Mouse (Mus musculus) spleen, adult 2 months (tissue): Measurements from ENCODE around the gene Gp9. TPM values are rescaled to one million over a fixed set of nuclear protein-coding genes. Genes with fewer than 3 reads are reported as not detected.

Source experiments
- DNase-seq, 2 experiments: peaks; one replicate each; pipeline versions ENCODE4 v3.0.0 to v3.0.0-alpha.2; 2012 to 2021; ENCODE audit warnings: low spot score in 2 of 2, low read depth in 1 of 2
- H3K27ac ChIP-seq: fragments of 200-500 bp; 2 replicates; pipeline ENCODE4 v1.5.1; 2012; ENCODE audit warnings: low read length, inconsistent platforms; ENCODE audit not compliant: insufficient read depth
- H3K27me3 ChIP-seq: fragments of 200-500 bp; 2 replicates; pipeline ENCODE4 v1.6.1; 2012; ENCODE audit warnings: mild to moderate bottlenecking, moderate library complexity, low read length, inconsistent platforms; ENCODE audit not compliant: control insufficient read depth, insufficient read depth
- H3K36me3 ChIP-seq: fragments of 200-500 bp; 2 replicates; pipeline ENCODE4 v1.6.1; 2012; ENCODE audit warnings: mild to moderate bottlenecking, low read length, inconsistent platforms; ENCODE audit not compliant: control insufficient read depth, insufficient read depth
- H3K4me1 ChIP-seq: fragments of 200-500 bp; 2 replicates; pipeline ENCODE4 v1.6.1; 2011; ENCODE audit warnings: inconsistent platforms; ENCODE audit not compliant: control insufficient read depth, insufficient read depth, insufficient read length
- H3K4me3 ChIP-seq: fragments of 200-500 bp; 2 replicates; pipeline ENCODE4 v1.5.1; 2011; ENCODE audit warnings: mild to moderate bottlenecking, inconsistent platforms; ENCODE audit not compliant: insufficient read depth, insufficient read length; ENCODE audit errors: extremely low read depth
- CTCF ChIP-seq: fragments of 200-500 bp; IDR thresholded peaks from 2 replicates; pipeline ENCODE4 v1.5.1; 2011; ENCODE audit warnings: mild to moderate bottlenecking, inconsistent platforms; ENCODE audit not compliant: insufficient read depth, insufficient read length, insufficient replicate concordance; ENCODE audit errors: extremely low read depth
- POLR2A ChIP-seq: fragments of 200-500 bp; IDR thresholded peaks from 2 replicates; pipeline ENCODE4 v1.6.1; 2011; ENCODE audit warnings: low read depth, low read length, inconsistent platforms
- WGBS: fragments of 180-500 bp; shearing (Covaris S2); methylation state at CpG from one replicate; pipeline ENCODE4 v1.1.7; 2018; 5-methylcytosine and 5-hydroxymethylcytosine counted together
- polyA plus RNA-seq: library from polyadenylated mRNA; depleted of rRNA; stranded (reverse); fragments of >200 nt; gene quantifications from 2 replicates; pipeline ENCODE4 v1.2.3, GENCODE M21; 2012

Gene Gp9
- polyA plus RNA-seq, 1 experiment, result 70.5 TPM

- 69% methylated on average over 5 of the region's 5 CpGs for WGBS
- Histone ChIP-seq H3K36me3 (no peaks in the 10 kb centered on the region), H3K27me3 (no peaks in the 10 kb centered on the region), H3K4me3 (no peak overlapping the region), H3K27ac (no peak overlapping the region), H3K4me1 (no peaks in the 10 kb centered on the region)
- TF ChIP-seq POLR2A, result no peak
- TF ChIP-seq CTCF, result no peak
- DNase-seq, result peak in 1 of 2 experiments; percentile 29
These were observed 35.1 kb upstream of the Gp9 start for GRCm38 (mm10) chr6:87742804-87743203.

DNA sequence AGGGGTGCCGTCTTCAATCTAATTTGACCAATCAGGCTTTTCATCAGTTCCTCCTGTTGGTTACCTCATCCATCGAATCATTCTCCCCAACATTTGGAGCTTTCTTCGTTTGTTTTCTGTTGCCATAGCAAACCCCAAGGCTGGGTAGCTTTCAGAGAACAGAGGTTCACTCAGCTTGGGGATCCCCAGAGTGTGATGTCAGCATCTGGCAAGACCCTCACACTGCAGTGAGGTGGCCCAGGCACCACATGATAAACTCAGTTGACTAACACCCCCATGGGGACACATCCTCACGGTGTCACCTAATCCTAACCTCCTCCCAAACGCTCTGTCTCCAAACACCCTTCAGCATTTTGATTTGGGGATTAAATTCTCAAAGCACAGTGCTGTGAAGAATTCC lies 34.6 kb upstream of the Gp9 start:
- no peaks in the 10 kb centered on the region for H3K27me3 ChIP-seq
- no peaks in the 10 kb centered on the region for H3K36me3 ChIP-seq
- WGBS, result 86% methylated on average over 5 of the region's 5 CpGs
- no peaks in the 10 kb centered on the region for H3K4me1 ChIP-seq
- no peak for TF ChIP-seq POLR2A
- no peak for TF ChIP-seq CTCF
- no peak overlapping the region for H3K27ac ChIP-seq
- DNase-seq, result no peak
- H3K4me3 ChIP-seq, result no peak overlapping the region

- 70% methylated on average over 3 of the region's 3 CpGs for WGBS
- no peak for TF ChIP-seq POLR2A
- no peak for TF ChIP-seq CTCF
These were observed 33.2 kb upstream of the Gp9 start for GRCm38 (mm10) chr6:87744632-87745031.

GRCm38 (mm10) chr6:87745301-87745700 lies 32.6 kb upstream of the Gp9 start:
- WGBS, result 50% methylated on average over 1 of the region's 1 CpGs

More at GRCm38 (mm10) chr6:87744632-87745031, 33.2 kb upstream of the Gp9 start:
- no peak overlapping the region for H3K27ac ChIP-seq
- H3K4me1 ChIP-seq, result no peaks in the 10 kb centered on the region
- no peak for DNase-seq
- H3K4me3 ChIP-seq, result no peak overlapping the region
- H3K27me3 ChIP-seq, result no peaks in the 10 kb centered on the region
- H3K36me3 ChIP-seq, result no peaks in the 10 kb centered on the region

DNA sequence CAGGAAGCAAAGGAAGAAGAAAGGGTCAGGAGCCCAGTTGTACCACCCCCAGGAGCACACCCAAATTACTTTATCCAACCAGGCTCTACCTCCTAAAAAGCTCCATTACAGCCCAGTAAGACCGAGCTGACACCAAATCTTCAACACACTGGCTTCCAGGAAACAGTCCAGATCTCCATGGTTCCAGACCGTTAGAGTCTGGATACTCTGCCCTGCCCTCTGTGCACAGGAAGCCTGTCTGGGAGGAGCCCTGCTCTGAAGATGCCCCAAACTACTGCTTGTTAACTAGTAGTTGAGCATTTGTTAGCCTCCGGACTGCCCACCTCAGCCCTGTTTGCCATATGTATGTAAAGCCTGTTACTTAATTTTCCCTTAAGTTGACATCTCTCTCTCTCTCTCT lies 31.8 kb upstream of the Gp9 start:
- WGBS, result 63% methylated on average over 3 of the region's 3 CpGs
- no peaks in the 10 kb centered on the region for H3K4me1 ChIP-seq
- H3K36me3 ChIP-seq, result no peaks in the 10 kb centered on the region
- H3K27me3 ChIP-seq, result no peaks in the 10 kb centered on the region
- no peak overlapping the region for H3K4me3 ChIP-seq
- no peak for DNase-seq
- no peak for TF ChIP-seq POLR2A
- TF ChIP-seq CTCF, result no peak
- no peak overlapping the region for H3K27ac ChIP-seq

More at GRCm38 (mm10) chr6:87745301-87745700, 32.6 kb upstream of the Gp9 start:
- H3K27me3 ChIP-seq, result no peaks in the 10 kb centered on the region
- no peaks in the 10 kb centered on the region for H3K4me1 ChIP-seq
- DNase-seq, result no peak
- no peak overlapping the region for H3K4me3 ChIP-seq
- no peaks in the 10 kb centered on the region for H3K36me3 ChIP-seq
- no peak overlapping the region for H3K27ac ChIP-seq
- no peak for TF ChIP-seq CTCF
- TF ChIP-seq POLR2A, result no peak

- no peak overlapping the region for H3K27ac ChIP-seq
- no peaks in the 10 kb centered on the region for H3K4me1 ChIP-seq
- H3K4me3 ChIP-seq, result no peak overlapping the region
- H3K36me3 ChIP-seq, result no peaks in the 10 kb centered on the region
- DNase-seq, result no peak
- H3K27me3 ChIP-seq, result no peaks in the 10 kb centered on the region
- TF ChIP-seq CTCF, result no peak
- TF ChIP-seq POLR2A, result no peak
- WGBS, result 76% methylated on average over 2 of the region's 2 CpGs
These were observed 31.0 kb upstream of the Gp9 start for GRCm38 (mm10) chr6:87746849-87747248.

- no peak overlapping the region for H3K27ac ChIP-seq
- no peaks in the 10 kb centered on the region for H3K36me3 ChIP-seq
- WGBS, result 28% methylated on average over 2 of the region's 2 CpGs
- DNase-seq, result no peak
- no peak for TF ChIP-seq POLR2A
- H3K4me3 ChIP-seq, result no peak overlapping the region
- no peaks in the 10 kb centered on the region for H3K27me3 ChIP-seq
- no peaks in the 10 kb centered on the region for H3K4me1 ChIP-seq
These were observed 29.8 kb upstream of the Gp9 start for GRCm38 (mm10) chr6:87748078-87748477.
